Mouse (Mus musculus) E14TG2a.4 (cell line): ENCODE results near the gene Tnk2.
A peak's percentile ranks its signal among the peaks of the same experiment; 100 is the strongest.

ENCODE experiments used
- H3K27me3 ChIP-seq: 2 replicates; pipeline ENCODE4 v1.6.1; 2014; ENCODE audit warnings: low read length, control low read depth; ENCODE audit not compliant: insufficient read depth
- H3K36me3 ChIP-seq: 2 replicates; pipeline ENCODE4 v1.6.1; 2014; ENCODE audit warnings: low read length, control low read depth; ENCODE audit not compliant: insufficient read depth
- H3K4me1 ChIP-seq: replicated peaks from 2 replicates; pipeline ENCODE4 v1.6.1; 2014; ENCODE audit warnings: low read depth, low read length, control low read depth
- H3K4me3 ChIP-seq: replicated peaks from 2 replicates; pipeline ENCODE4 v1.5.1; 2014; ENCODE audit warnings: mild to moderate bottlenecking, low read length
- H3K9me3 ChIP-seq: 2 replicates; pipeline ENCODE4 v1.6.1; 2014; ENCODE audit warnings: low read length, control low read depth
- CTCF ChIP-seq: conservative IDR thresholded peaks from 2 replicates; pipeline ENCODE4 v1.5.1; 2014; ENCODE audit warnings: low read length
- NANOG ChIP-seq: IDR thresholded peaks from 2 replicates; pipeline ENCODE4 v1.6.1; 2014; ENCODE audit warnings: borderline replicate concordance, low read length, mixed read lengths
- POU5F1 ChIP-seq: IDR thresholded peaks from 2 replicates; pipeline ENCODE4 v1.6.1; 2014; ENCODE audit warnings: low read length, borderline replicate concordance

Tnk2 gene

DNA sequence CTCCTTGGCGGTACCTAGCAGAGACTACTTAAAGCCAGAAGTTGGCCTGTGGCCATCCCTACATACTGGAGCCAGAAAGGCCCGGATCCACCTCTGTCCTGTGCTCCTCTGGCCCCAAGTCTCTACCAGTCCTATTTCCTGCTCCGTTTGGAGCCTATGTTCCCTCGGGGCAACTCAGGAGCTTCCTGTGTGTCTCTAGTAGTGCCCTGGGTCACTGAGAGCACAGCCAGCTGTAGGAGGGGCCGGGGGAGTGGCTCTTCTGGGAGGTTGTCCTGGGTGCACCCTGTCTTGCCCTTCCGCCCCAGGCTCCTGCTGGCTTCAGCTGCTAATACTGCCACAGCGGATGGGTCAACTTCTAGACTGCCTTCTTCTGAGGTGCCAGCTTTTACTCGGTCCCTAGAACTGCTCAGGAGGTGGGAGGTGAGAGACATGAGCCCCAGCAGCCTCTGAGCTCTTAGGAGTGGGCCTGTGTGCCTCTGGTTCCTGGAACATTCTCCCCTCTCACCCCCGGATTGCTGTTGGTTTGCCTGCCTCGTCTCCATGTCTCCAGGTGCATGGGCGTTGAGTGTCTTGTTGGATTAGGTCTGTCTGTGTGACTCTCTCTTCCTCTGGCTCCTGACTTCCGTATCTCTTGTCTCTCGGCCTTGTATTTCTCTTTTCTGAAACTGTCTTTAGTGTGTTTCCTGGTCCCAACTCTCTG, 29.3 kb downstream of the Tnk2 start:
- TF ChIP-seq POU5F1 (no peak), CTCF (no peak), NANOG (no peak)
- Histone ChIP-seq H3K9me3 (no peaks in the 10 kb centered on the region), H3K36me3 (peaks cover 96% of the 10 kb centered on the region), H3K4me1 (peaks cover 98% of the 10 kb centered on the region), H3K27me3 (no peaks in the 10 kb centered on the region), H3K4me3 (peak overlapping the region; percentile 39; the same call in 1 of the 2 replicates)

GRCm38 (mm10) chr16:32674121-32674740, 30.6 kb downstream of the Tnk2 start:
- Histone ChIP-seq H3K27me3 (no peaks in the 10 kb centered on the region), H3K36me3 (peaks cover 96% of the 10 kb centered on the region), H3K4me3 (no peak overlapping the region), H3K4me1 (peaks cover 98% of the 10 kb centered on the region), H3K9me3 (no peaks in the 10 kb centered on the region)
- TF ChIP-seq CTCF: no peak
- no peak for TF ChIP-seq NANOG
- no peak for TF ChIP-seq POU5F1

- peaks cover 97% of the 10 kb centered on the region for H3K4me1 ChIP-seq
- TF ChIP-seq POU5F1 (no peak), CTCF (no peak), NANOG (no peak)
- no peaks in the 10 kb centered on the region for H3K9me3 ChIP-seq
- no peak overlapping the region for H3K4me3 ChIP-seq
- peaks cover 98% of the 10 kb centered on the region for H3K36me3 ChIP-seq
- H3K27me3 ChIP-seq: no peaks in the 10 kb centered on the region
Measured at GRCm38 (mm10) chr16:32677040-32677700, 33.5 kb downstream of the Tnk2 start.

GRCm38 (mm10) chr16:32677903-32678302, 34.2 kb downstream of the Tnk2 start:
- H3K4me1 ChIP-seq: peaks cover 96% of the 10 kb centered on the region
- no peaks in the 10 kb centered on the region for H3K9me3 ChIP-seq
- H3K36me3 ChIP-seq: peaks cover 96% of the 10 kb centered on the region
- peak overlapping the region; percentile 23; the same call in 1 of the 2 replicates for H3K4me3 ChIP-seq
- H3K27me3 ChIP-seq: no peaks in the 10 kb centered on the region
- TF ChIP-seq CTCF (no peak), POU5F1 (no peak)

DNA sequence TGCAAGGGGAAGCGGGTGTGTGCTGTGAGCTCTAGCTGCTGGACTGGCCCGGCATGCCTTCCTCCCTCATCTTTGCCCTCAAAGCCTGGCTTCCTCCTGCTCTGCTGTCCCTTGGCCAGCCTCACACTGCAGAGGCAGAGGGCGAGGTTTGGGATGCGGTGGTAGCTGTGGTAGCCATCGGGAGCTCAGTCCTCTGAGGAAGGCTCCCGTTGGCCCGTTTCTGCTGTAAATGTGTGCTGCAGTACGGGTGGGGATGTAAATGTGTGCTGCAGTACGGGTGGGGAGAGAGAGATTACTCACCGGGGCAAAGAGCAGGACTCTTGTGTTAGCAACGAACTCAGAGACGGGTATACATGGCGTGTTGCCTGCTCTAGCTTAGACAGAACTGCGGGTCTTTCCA, 35.1 kb downstream of the Tnk2 start:
- peaks cover 95% of the 10 kb centered on the region for H3K36me3 ChIP-seq
- no peaks in the 10 kb centered on the region for H3K9me3 ChIP-seq
- TF ChIP-seq NANOG (no peak), POU5F1 (no peak), CTCF (no peak)
- peaks cover 94% of the 10 kb centered on the region for H3K4me1 ChIP-seq
- no peaks in the 10 kb centered on the region for H3K27me3 ChIP-seq
- H3K4me3 ChIP-seq: 0 out of 2 replicates have a peak overlapping the region, but pooled peaks have one; percentile 43

DNA sequence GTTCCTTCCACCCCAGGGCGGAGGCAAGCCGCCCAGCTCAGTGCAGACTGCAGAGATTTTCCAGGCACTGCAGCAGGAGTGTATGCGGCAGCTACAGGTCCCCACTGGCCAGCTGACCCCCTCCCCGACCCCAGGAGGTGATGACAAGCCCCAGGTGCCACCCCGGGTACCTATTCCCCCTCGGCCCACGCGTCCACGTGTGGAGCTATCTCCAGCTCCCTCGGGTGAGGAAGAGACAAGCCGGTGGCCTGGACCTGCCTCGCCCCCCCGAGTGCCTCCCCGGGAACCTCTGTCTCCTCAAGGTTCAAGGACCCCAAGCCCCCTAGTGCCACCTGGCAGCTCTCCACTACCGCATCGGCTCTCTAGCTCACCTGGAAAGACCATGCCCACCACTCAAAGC, 36.3 kb downstream of the Tnk2 start:
- TF ChIP-seq POU5F1: no peak
- no peak for TF ChIP-seq NANOG
- TF ChIP-seq CTCF: no peak
- Histone ChIP-seq H3K4me1 (peaks cover 82% of the 10 kb centered on the region), H3K36me3 (peaks cover 83% of the 10 kb centered on the region), H3K4me3 (peak overlapping the region; percentile 43), H3K27me3 (no peaks in the 10 kb centered on the region), H3K9me3 (no peaks in the 10 kb centered on the region)

GRCm38 (mm10) chr16:32680806-32681205, 37.1 kb downstream of the Tnk2 start:
- TF ChIP-seq NANOG: no peak
- no peak for TF ChIP-seq CTCF
- Histone ChIP-seq H3K9me3 (no peaks in the 10 kb centered on the region), H3K36me3 (peaks cover 75% of the 10 kb centered on the region), H3K27me3 (no peaks in the 10 kb centered on the region), H3K4me3 (peak overlapping the region; percentile 43), H3K4me1 (peaks cover 75% of the 10 kb centered on the region)

DNA sequence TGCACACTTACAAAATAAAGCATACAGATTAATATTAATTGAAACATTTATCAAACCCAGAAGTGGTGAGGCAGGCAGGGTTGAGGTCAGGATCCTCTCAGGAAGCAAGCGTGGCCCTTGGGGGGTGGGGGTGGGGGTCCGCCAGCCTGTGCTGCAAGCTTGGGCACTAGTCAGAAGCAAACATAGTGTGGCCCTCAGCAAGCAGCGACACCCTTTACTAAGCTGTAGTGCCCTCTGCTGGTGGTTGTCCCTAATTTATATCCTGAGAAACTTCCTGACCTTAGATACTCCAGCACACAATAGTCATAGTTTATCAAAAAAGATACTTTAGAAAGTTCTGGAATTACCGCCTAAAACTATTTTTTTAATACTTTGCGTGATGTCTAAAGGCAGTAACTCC, 38.5 kb downstream of the Tnk2 start:
- peak; percentile 60 for TF ChIP-seq CTCF
- no peak for TF ChIP-seq POU5F1
- no peaks in the 10 kb centered on the region for H3K27me3 ChIP-seq
- H3K36me3 ChIP-seq: peaks cover 61% of the 10 kb centered on the region
- no peak overlapping the region for H3K4me3 ChIP-seq
- peaks cover 67% of the 10 kb centered on the region for H3K4me1 ChIP-seq
- H3K9me3 ChIP-seq: no peaks in the 10 kb centered on the region

GRCm38 (mm10) chr16:32682841-32683240, 39.2 kb downstream of the Tnk2 start:
- Histone ChIP-seq H3K36me3 (peaks cover 57% of the 10 kb centered on the region), H3K9me3 (no peaks in the 10 kb centered on the region), H3K4me1 (peaks cover 63% of the 10 kb centered on the region), H3K4me3 (no peak overlapping the region), H3K27me3 (no peaks in the 10 kb centered on the region)
- TF ChIP-seq POU5F1 (no peak), CTCF (no peak), NANOG (no peak)
